Mouse (Mus musculus) CD4-positive, CD25-positive, alpha-beta regulatory T cell, adult 9 weeks (primary cell): ENCODE measurements around the gene Sacs. TPM values are rescaled to one million over a fixed set of nuclear protein-coding genes. Genes with fewer than 3 reads are reported as not detected.

Experiments
- polyA plus RNA-seq: library from polyadenylated mRNA; unstranded; fragments of 100-300 nt; shearing (Covaris generic); gene quantifications from one replicate; pipeline ENCODE4 v1.2.1, GENCODE M21; 2017

The Sacs gene
- 6.6 TPM for polyA plus RNA-seq

DNA sequence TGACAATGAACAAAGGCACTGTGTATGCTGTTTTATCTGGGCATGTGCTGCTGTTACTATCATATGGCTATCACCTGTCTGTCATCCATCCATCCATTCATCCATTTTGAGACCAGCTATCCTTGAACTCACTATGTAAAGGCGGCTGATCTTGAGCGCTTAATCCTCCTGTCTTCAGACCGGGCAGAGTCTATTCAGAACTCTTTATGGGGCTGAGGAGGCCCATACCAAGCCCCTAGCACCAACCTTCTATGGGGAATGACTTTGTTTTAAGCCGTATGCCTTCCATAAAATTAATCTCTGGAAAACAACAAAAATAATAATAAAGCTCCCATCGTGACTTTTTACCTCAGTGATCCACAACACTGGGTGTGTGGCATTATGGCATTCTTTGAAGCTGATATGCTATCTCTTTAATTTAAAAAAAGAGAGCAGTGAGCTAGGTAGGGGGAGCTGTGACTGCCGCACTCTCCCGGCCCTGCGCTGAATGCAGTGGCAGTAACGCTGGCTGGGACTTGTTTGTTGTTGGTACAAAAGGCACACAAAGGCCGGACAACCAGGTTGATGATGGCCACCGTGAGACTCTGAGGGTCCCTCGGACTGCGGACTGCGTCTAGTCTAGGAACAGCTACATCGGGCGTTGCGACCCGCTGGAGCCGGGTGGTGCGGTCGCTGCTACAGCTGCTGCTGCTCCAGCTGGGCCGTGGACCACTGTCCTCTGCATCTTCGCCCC, at the start of gene Sacs:
Gene Sacs, plus strand, starts transcription at position 464 of the 733 bp plus-strand sequence.

DNA sequence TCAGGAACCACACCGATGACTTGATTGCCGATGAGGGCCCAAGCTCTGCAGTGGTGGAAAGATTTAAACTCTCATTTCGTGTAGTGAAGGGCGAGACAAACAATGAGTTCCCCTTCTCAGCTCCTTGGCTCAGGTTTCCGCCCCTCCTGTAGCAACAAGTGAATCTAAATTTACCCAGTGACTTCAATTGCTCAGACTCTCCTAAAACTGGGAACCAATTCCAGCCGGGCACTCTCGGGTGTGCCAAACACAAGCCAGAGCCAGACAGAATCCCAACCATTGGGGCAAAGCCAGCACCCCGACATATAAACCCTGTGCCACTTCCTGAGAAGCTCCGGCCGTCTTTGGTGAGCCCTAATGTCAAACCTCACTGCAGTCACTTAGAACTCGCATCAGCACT, 120.1 kb downstream of the Sacs start, which contains the start of gene Sgcg:
Gene Sgcg, minus strand, starts transcription at position 139 of the 400 bp plus-strand sequence.

Other genes with a start within 250 kb of the Sacs start
- gene Tnfrsf19, start 92.0 kb upstream of the Sacs start, polyA plus RNA-seq = 0.26 TPM
- gene Sgcg, start 120.0 kb downstream of the Sacs start, polyA plus RNA-seq = not detected
- gene Arl11, start 171.3 kb downstream of the Sacs start, polyA plus RNA-seq = 0.43 TPM
- 9.4 TPM for gene Ebpl, start 222.0 kb downstream of the Sacs start, polyA plus RNA-seq